Mouse (Mus musculus): ENCODE measurements at regions not wholly inside any gene's neighbourhood (a gene's known extent, or its start where the extent isn't known, plus 50 kb on each side); places are given as distances from the start of the nearest gene placed in this dataset.

DNA sequence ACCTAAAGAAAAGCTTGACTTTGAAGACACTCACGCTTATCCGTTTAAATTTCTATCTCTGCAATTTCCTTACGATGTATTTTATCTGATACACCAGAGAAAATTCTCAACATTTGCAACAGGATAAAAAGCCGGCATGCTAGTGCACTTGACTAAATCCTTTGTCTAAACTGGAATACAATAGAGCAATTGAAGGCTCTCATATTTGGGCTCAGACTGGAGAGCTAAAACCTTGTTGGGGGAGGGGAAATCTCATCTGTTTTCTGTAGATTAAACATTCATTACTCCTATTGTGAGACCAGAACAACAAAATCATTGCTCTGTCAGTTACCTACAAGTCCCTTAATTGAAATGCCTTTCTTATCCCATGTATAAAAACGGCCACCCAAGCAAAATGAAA lies 70.9 kb upstream of the Cerkl start:
- Histone ChIP-seq H3K36me3 (ENCODE audit: control insufficient read depth, insufficient read depth, low read length, poor library complexity, severe bottlenecking) (no peaks in the 10 kb centered on the region), H3K27ac (ENCODE audit: insufficient read depth, low read depth, low read length, poor library complexity, severe bottlenecking) (no peak overlapping the region), H3K9me3 (ENCODE audit: control insufficient read depth, insufficient read depth, low read depth, low read length) (no peaks in the 10 kb centered on the region), H3K9ac (ENCODE audit: insufficient read depth, low read depth, low read length, poor library complexity, severe bottlenecking) (no peak overlapping the region), H3K4me1 (ENCODE audit: control insufficient read depth in 2 of 2, insufficient read depth in 2 of 2, low read length in 2 of 2, poor library complexity in 1 of 2) (peaks cover 0 to 6% of the 10 kb centered on the region in 2 experiments; a peak in 1 of 4 replicates), H3K4me3 (ENCODE audit: insufficient read depth in 1 of 2, low read depth in 1 of 2, low read length in 2 of 2, poor library complexity in 1 of 2, severe bottlenecking in 1 of 2) (no peak overlapping the region)
- TF ChIP-seq MAFK (IDR thresholded peaks at IDR 0.05; ENCODE audit: insufficient read depth, low read depth, low read length) (no peak), HCFC1 (IDR thresholded peaks at IDR 0.05; ENCODE audit: borderline replicate concordance, insufficient read depth, low read length) (no peak), CHD2 (IDR thresholded peaks at IDR 0.05; ENCODE audit: low read depth, low read length) (no peak), ZC3H11A (IDR thresholded peaks at IDR 0.05; ENCODE audit: borderline replicate concordance, low read depth, low read length) (no peak), ZNF384 (IDR thresholded peaks at IDR 0.05; ENCODE audit: low read depth, low read length) (no peak)
- in situ Hi-C loops (cut with MboI; ENCODE audit: low sequenced_read_pairs in 2 of 2, unreplicated experiment in 2 of 2), result no loop called here
- no peak for DNase-seq (ENCODE audit: low read depth, low spot score)

DNA sequence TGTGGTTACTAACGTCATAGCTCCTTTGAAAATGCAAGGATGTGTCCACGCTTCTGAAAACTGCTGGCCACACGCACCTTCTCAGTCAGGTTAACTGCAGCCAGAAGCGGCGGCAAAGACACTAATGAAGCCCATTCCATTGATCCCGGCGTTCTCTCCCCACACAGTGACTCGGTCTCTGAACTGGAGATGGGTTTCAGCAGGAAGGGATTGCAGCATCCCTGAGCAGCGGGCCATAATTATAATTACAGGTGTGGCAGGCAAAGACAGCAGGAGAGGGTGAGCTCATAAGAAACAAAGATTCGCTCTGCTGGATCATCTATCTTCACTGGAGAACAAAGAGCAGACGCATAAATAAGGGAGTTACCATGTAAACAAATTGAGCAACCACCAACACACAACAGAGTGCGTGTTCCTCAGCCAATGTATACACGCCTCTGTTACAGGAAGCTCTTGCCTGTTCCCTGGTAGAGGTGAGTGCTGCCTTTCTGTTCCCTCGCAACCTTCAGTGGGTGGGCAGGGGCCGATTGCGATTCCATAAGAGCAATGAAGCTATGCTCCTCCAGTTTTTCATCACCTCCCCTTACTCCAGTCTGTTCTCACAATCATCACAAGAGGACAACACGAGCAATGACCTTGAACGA lies 71.9 kb upstream of the Cerkl start:
- H3K4me1 ChIP-seq (ENCODE audit: control insufficient read depth in 2 of 2, insufficient read depth in 2 of 2, low read length in 2 of 2, poor library complexity in 1 of 2), result peaks cover 0 to 6% of the 10 kb centered on the region in 2 experiments; a peak in 1 of 4 replicates
- no peaks in the 10 kb centered on the region for H3K36me3 ChIP-seq (ENCODE audit: control insufficient read depth, insufficient read depth, low read length, poor library complexity, severe bottlenecking)
- H3K27ac ChIP-seq (ENCODE audit: insufficient read depth, low read depth, low read length, poor library complexity, severe bottlenecking), result no peak overlapping the region
- no peak for DNase-seq (ENCODE audit: low read depth, low spot score)
- H3K9me3 ChIP-seq (ENCODE audit: control insufficient read depth, insufficient read depth, low read depth, low read length), result no peaks in the 10 kb centered on the region
- H3K9ac ChIP-seq (ENCODE audit: insufficient read depth, low read depth, low read length, poor library complexity, severe bottlenecking), result no peak overlapping the region
- H3K4me3 ChIP-seq (ENCODE audit: insufficient read depth in 1 of 2, low read depth in 1 of 2, low read length in 2 of 2, poor library complexity in 1 of 2, severe bottlenecking in 1 of 2), result peak overlapping the region in 1 of 2 experiments; percentile 8; a peak in 2 of 4 replicates
- TF ChIP-seq CHD2 (IDR thresholded peaks at IDR 0.05; ENCODE audit: low read depth, low read length), result no peak
- TF ChIP-seq ZNF384 (IDR thresholded peaks at IDR 0.05; ENCODE audit: low read depth, low read length), result no peak
- no peak for TF ChIP-seq MAFK (IDR thresholded peaks at IDR 0.05; ENCODE audit: insufficient read depth, low read depth, low read length)
- no peak for TF ChIP-seq ZC3H11A (IDR thresholded peaks at IDR 0.05; ENCODE audit: borderline replicate concordance, low read depth, low read length)
- no peak for TF ChIP-seq HCFC1 (IDR thresholded peaks at IDR 0.05; ENCODE audit: borderline replicate concordance, insufficient read depth, low read length)
- in situ Hi-C loops (cut with MboI; ENCODE audit: low sequenced_read_pairs in 2 of 2, unreplicated experiment in 2 of 2), result no loop called here

DNA sequence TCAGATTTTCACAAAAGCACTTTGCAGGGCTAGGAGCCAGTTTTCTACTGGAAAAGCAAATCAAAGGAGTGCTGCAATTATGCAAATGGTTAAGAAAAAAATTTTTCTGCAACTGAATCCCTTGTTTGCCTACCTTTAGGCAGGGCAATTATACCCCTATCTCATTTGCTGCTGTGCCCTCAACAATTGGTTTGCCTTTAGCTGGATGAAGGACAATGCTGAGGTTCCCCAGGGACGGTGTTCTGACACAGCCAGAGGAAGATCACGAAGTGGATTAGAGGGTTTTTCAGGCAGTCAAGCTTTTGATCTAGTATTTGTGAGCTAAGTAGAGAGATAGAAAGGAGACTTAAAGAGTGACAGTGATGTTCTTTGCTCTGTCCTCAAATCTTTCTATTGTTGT lies 72.6 kb upstream of the Cerkl start:
- Histone ChIP-seq H3K9me3 (ENCODE audit: control insufficient read depth, insufficient read depth, low read depth, low read length) (no peaks in the 10 kb centered on the region), H3K27ac (ENCODE audit: insufficient read depth, low read depth, low read length, poor library complexity, severe bottlenecking) (no peak overlapping the region), H3K9ac (ENCODE audit: insufficient read depth, low read depth, low read length, poor library complexity, severe bottlenecking) (no peak overlapping the region), H3K4me1 (ENCODE audit: control insufficient read depth in 2 of 2, insufficient read depth in 2 of 2, low read length in 2 of 2, poor library complexity in 1 of 2) (peaks cover 0 to 6% of the 10 kb centered on the region in 2 experiments; a peak in 1 of 4 replicates), H3K4me3 (ENCODE audit: insufficient read depth in 1 of 2, low read depth in 1 of 2, low read length in 2 of 2, poor library complexity in 1 of 2, severe bottlenecking in 1 of 2) (no peak overlapping the region), H3K36me3 (ENCODE audit: control insufficient read depth, insufficient read depth, low read length, poor library complexity, severe bottlenecking) (no peaks in the 10 kb centered on the region)
- TF ChIP-seq MAFK (IDR thresholded peaks at IDR 0.05; ENCODE audit: insufficient read depth, low read depth, low read length) (no peak), ZC3H11A (IDR thresholded peaks at IDR 0.05; ENCODE audit: borderline replicate concordance, low read depth, low read length) (no peak), HCFC1 (IDR thresholded peaks at IDR 0.05; ENCODE audit: borderline replicate concordance, insufficient read depth, low read length) (no peak), ZNF384 (IDR thresholded peaks at IDR 0.05; ENCODE audit: low read depth, low read length) (no peak), CHD2 (IDR thresholded peaks at IDR 0.05; ENCODE audit: low read depth, low read length) (no peak)
- DNase-seq (ENCODE audit: low read depth, low spot score), result no peak
- in situ Hi-C loops (cut with MboI; ENCODE audit: low sequenced_read_pairs in 2 of 2, unreplicated experiment in 2 of 2), result no loop called here

DNA sequence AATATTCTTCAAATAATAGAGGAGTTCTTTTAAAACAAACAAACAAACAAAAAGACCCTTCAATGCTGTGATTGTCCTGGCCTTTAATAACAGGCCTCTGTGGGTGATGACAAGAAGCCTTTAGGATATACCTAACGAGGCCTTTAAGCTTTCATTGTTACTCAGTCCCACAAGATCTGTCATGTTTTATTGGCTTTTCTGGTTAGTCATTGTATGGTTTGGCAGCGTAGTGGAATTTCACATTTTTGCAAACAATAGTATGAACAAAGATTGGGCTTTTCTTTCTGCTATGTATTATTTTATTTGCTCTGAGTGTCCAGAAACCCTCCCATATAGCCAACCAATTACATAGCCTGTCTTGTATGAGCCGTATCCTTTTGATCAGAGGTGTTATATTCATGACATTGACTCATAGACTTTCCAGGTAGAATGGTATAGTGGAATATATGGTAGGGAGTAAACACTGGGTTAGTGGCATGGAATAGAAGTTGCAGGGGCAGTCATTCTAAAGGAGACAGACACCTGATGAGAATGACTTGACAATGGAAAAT lies 76.1 kb upstream of the Cerkl start:
- in situ Hi-C loops (cut with MboI; ENCODE audit: low sequenced_read_pairs in 2 of 2, unreplicated experiment in 2 of 2), result no loop called here
- DNase-seq (ENCODE audit: low read depth, low spot score), result no peak
- no peak overlapping the region for H3K9ac ChIP-seq (ENCODE audit: insufficient read depth, low read depth, low read length, poor library complexity, severe bottlenecking)
- no peak for TF ChIP-seq ZNF384 (IDR thresholded peaks at IDR 0.05; ENCODE audit: low read depth, low read length)
- no peak for TF ChIP-seq MAFK (IDR thresholded peaks at IDR 0.05; ENCODE audit: insufficient read depth, low read depth, low read length)
- no peak for TF ChIP-seq HCFC1 (IDR thresholded peaks at IDR 0.05; ENCODE audit: borderline replicate concordance, insufficient read depth, low read length)
- no peak for TF ChIP-seq ZC3H11A (IDR thresholded peaks at IDR 0.05; ENCODE audit: borderline replicate concordance, low read depth, low read length)
- TF ChIP-seq CHD2 (IDR thresholded peaks at IDR 0.05; ENCODE audit: low read depth, low read length), result no peak
- no peaks in the 10 kb centered on the region for H3K36me3 ChIP-seq (ENCODE audit: control insufficient read depth, insufficient read depth, low read length, poor library complexity, severe bottlenecking)
- no peak overlapping the region for H3K4me3 ChIP-seq (ENCODE audit: insufficient read depth in 1 of 2, low read depth in 1 of 2, low read length in 2 of 2, poor library complexity in 1 of 2, severe bottlenecking in 1 of 2)
- no peak overlapping the region for H3K27ac ChIP-seq (ENCODE audit: insufficient read depth, low read depth, low read length, poor library complexity, severe bottlenecking)
- peaks cover 0 to 6% of the 10 kb centered on the region in 2 experiments; a peak in 1 of 4 replicates for H3K4me1 ChIP-seq (ENCODE audit: control insufficient read depth in 2 of 2, insufficient read depth in 2 of 2, low read length in 2 of 2, poor library complexity in 1 of 2)
- no peaks in the 10 kb centered on the region for H3K9me3 ChIP-seq (ENCODE audit: control insufficient read depth, insufficient read depth, low read depth, low read length)

Data from ES-E14 (cell line).